Comparison of ENCODE assay signal across 12 mouse cellular contexts in the genomic region with DNA sequence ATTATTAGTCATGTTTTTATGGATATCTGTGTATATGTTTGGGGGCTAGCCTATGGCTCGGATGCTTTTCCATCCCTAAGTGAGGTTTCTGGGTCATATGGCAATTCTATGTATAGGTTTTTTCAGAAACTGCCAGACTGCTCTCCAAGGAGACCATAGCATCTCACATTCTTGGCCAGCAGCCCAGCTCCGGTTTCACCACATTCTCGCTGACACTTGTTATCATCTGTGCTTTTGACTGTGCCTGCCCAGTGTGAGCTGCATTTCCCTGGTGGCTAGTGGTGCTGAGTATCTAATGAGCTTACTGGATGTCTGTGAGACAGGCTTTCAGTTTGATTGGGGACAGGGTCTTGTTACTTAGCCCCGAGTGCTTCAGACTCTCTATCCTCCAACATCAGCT. TPM values are rescaled to one million over a fixed set of nuclear protein-coding genes. Genes with fewer than 3 reads are reported as not detected.
DNase-seq lines count a peak whose midpoint lies in the region; ATAC-seq lines count a peak whose summit lies in the region.
"Had no signal": no experiment of that assay in that cellular context is flagged by ENCODE, and none has a peak within 500 bp of the region (broad histone marks: within the 10 kb centered on the region; RNA-seq: fewer than 3 reads in every experiment).

No protein-coding gene starts in this region.

- no peak overlapping the region for H3K4me3 ChIP-seq in liver, embryonic 11.5 days (ENCODE audit: low read depth, low read length)
- H3K4me3 ChIP-seq: hindbrain, embryonic 15.5 days; limb, embryonic 12.5 days; neural tube, embryonic 12.5 days; stomach, embryonic 15.5 days had no signal

- H3K36me3 ChIP-seq in liver, embryonic 11.5 days (ENCODE audit: control insufficient read depth, insufficient read depth, low read length), result no peaks in the 10 kb centered on the region
- H3K36me3 ChIP-seq: hindbrain, embryonic 15.5 days; limb, embryonic 12.5 days; neural tube, embryonic 12.5 days; stomach, embryonic 15.5 days had no signal

- WGBS in liver, embryonic 11.5 days, result 59% methylated on average over 4 of the region's 4 CpGs

- intact Hi-C loops in heart, postnatal 36 days (cut with DNase I), result no loop called here

- no peak overlapping the region for H3K4me2 ChIP-seq in liver, embryonic 11.5 days
- H3K4me2 ChIP-seq: hindbrain, embryonic 15.5 days; limb, embryonic 12.5 days; neural tube, embryonic 12.5 days; stomach, embryonic 15.5 days had no signal

- H3K4me1 ChIP-seq in liver, embryonic 11.5 days (replicated peaks; ENCODE audit: control insufficient read depth, insufficient read depth, low read length), result no peaks in the 10 kb centered on the region
- H3K4me1 ChIP-seq: hindbrain, embryonic 15.5 days; limb, embryonic 12.5 days; stomach, embryonic 15.5 days had no signal

- H3K27ac ChIP-seq in liver, embryonic 11.5 days (ENCODE audit: low read depth, low read length), result no peak overlapping the region
- H3K27ac ChIP-seq: hindbrain, embryonic 15.5 days; limb, embryonic 12.5 days; neural tube, embryonic 12.5 days; stomach, embryonic 15.5 days had no signal

- no peak for ATAC-seq in liver, embryonic 11.5 days (replicated peaks; ENCODE audit: low FRiP score)
- no peak for ATAC-seq in granulocyte monocyte progenitor cell, adult 5-6 weeks (replicated peaks; ENCODE audit: poor library complexity, severe bottlenecking)

- no peaks in the 10 kb centered on the region for H3K9me3 ChIP-seq in liver, embryonic 11.5 days (ENCODE audit: control insufficient read depth, low read length)
- H3K9me3 ChIP-seq: hindbrain, embryonic 15.5 days; limb, embryonic 12.5 days; neural tube, embryonic 12.5 days; stomach, embryonic 15.5 days had no signal

- no peak overlapping the region for H3K9ac ChIP-seq in liver, embryonic 11.5 days (ENCODE audit: low read depth, low read length)
- H3K9ac ChIP-seq: hindbrain, embryonic 15.5 days; limb, embryonic 12.5 days; neural tube, embryonic 12.5 days; stomach, embryonic 15.5 days had no signal

- no peaks in the 10 kb centered on the region for H3K27me3 ChIP-seq in liver, embryonic 11.5 days (replicated peaks; ENCODE audit: control insufficient read depth, insufficient read depth, low read length)
- H3K27me3 ChIP-seq: hindbrain, embryonic 15.5 days; limb, embryonic 12.5 days; neural tube, embryonic 12.5 days; stomach, embryonic 15.5 days had no signal

- DNase-seq in adrenal gland, postnatal 10 days, result peak; percentile 37
- no peak for DNase-seq in adrenal gland, adult 18-20 months (ENCODE audit: low spot score in 2 of 2)
- DNase-seq in retina, postnatal 1 day, result peak; percentile 29
- no peak for DNase-seq in retina, embryonic 14.5 days (ENCODE audit: low spot score)
- peak; percentile 47 to 53 for DNase-seq in heart, postnatal 36 days
- DNase-seq in liver, embryonic 11.5 days (ENCODE audit: low spot score), result no peak
- DNase-seq in spleen, postnatal 36 days (ENCODE audit: low spot score in 2 of 2), result no peak

RNA-seq across cellular contexts. Expression of gene Tmod1, which starts 35.0 kb away (rescaled TPM):
- 10 to 100 TPM in 1 of 2 experiments, 1 to 10 TPM in 1; 6.9 to 22.7 TPM for total RNA-seq in adrenal gland, postnatal 10 days (2021)
- total RNA-seq in adrenal gland, adult 18-20 months (2021), result 1 to 10 TPM; 4.5 to 7.9 TPM
- total RNA-seq in heart, postnatal 36 days (2021), result 100 to 1,000 TPM; 272 to 278 TPM
- polyA plus RNA-seq in liver, embryonic 11.5 days (2014; fragmentation: Nextera tagmentation; extraction: Ambion mirVana), result 27.1 and 28.6 TPM in 2 replicates
- not detected in 2 replicates for total RNA-seq in granulocyte monocyte progenitor cell, adult 5-6 weeks (2014; fragmentation: Nextera tagmentation)
- total RNA-seq in granulocyte monocyte progenitor cell, adult 5-6 weeks (2017), result 0.04 TPM in 1 of 2 replicates, not detected in the other

Comparison
In these comparisons a context has a peak if more than half of its experiments do, and no peak if none do; other contexts are left out.
1. DNase-seq: peak in adrenal gland, postnatal 10 days (single experiment), retina, postnatal 1 day (single experiment) and heart, postnatal 36 days (2 of 2); none in adrenal gland, adult 18-20 months (0 of 2), retina, embryonic 14.5 days (single experiment), liver, embryonic 11.5 days (single experiment) and spleen, postnatal 36 days (0 of 2).
2. RNA of gene Tmod1, which starts 35.0 kb away (total RNA-seq): 272 to 278 TPM in heart, postnatal 36 days; 6.9 to 22.7 TPM in adrenal gland, postnatal 10 days, 4.5 to 7.9 TPM in adrenal gland, adult 18-20 months and 0.04 TPM in granulocyte monocyte progenitor cell, adult 5-6 weeks; every median in the first group is over 10 times any median in the second.